Comparison of ENCODE assay signal across 22 mouse cellular contexts in the genomic region with DNA sequence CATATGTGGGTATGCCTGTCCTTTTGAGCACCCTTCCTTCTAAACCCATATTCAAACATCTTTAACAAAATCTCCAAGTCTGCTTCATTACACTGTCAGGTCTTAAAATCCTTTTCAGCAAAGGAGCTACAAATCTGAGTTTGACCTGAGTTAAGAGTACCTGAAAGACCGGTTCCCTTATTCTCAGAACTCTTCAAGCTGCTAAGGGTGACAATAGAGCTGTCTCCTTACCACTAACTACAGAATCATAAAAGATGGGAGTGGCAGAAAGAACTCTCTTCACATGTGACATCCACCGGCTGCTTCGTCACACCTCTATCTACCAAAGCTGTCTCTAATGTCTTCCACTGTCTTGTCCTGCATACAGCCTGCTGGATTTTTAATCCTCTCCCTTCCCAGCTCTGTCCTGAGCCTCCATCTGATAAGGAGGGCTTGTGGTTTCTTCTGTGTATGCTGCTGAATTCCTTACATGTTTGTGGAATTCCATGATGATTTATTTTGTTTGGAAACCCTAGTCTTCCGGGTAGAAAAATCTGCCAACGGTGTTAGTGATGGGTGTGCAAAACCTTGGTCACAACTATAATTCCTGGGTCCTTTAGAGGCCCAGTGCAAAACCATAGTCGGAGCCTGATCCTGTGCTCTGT.
DNase-seq lines count a peak whose midpoint lies in the region; ATAC-seq and TF ChIP-seq lines count a peak whose summit lies in the region.
"Had no signal": no experiment of that assay in that cellular context is flagged by ENCODE, and none has a peak within 500 bp of the region (broad histone marks: within the 10 kb centered on the region; RNA-seq: fewer than 3 reads in every experiment).

No protein-coding gene starts in this region.

- peak; percentile 3 for DNase-seq in kidney, adult 9 months
- DNase-seq in kidney, postnatal 10 days = no peak
- DNase-seq in lung, postnatal 0 days (ENCODE audit: low spot score) = peak; percentile 29
- DNase-seq in lung, postnatal 4 days = no peak
- DNase-seq in Muller cell, postnatal 12 days (ENCODE audit: inconsistent ontology term) = peak; percentile 60
- DNase-seq in right cerebral cortex, postnatal 25 days = no peak
- no peak for DNase-seq in c-Kit-positive CD71-positive TER-119-positive erythroid progenitor cells, embryonic 14.5 days (ENCODE audit: low spot score)
- DNase-seq: adrenal gland, postnatal 14 days; cerebellum, adult 11 months; cerebellum, postnatal 10 days; embryo, embryonic 11 days; gastrocnemius, postnatal 10 days; heart, adult 2 months; heart, postnatal 4 days; lung, postnatal 14 days; thymus, postnatal 36 days had no signal

- TF ChIP-seq CTCF in lung, postnatal 0 days (IDR thresholded peaks at IDR 0.05) = no peak

- H3K27ac ChIP-seq in lung, postnatal 0 days (ENCODE audit: low read length) = no peak overlapping the region
- H3K27ac ChIP-seq in intestine, embryonic 16.5 days (ENCODE audit: low read length) = no peak overlapping the region
- H3K27ac ChIP-seq: forebrain, embryonic 12.5 days; heart, adult 2 months; heart, embryonic 15.5 days; hindbrain, embryonic 15.5 days; limb, embryonic 12.5 days; liver, embryonic 12.5 days had no signal

- WGBS in lung, postnatal 0 days = 21% methylated on average over 6 of the region's 6 CpGs
- WGBS in intestine, embryonic 16.5 days = 22% methylated on average over 6 of the region's 6 CpGs

- no peak overlapping the region for H3K4me3 ChIP-seq in lung, postnatal 0 days (ENCODE audit: low read depth, low read length)
- no peak overlapping the region for H3K4me3 ChIP-seq in intestine, embryonic 16.5 days (ENCODE audit: low read length)
- H3K4me3 ChIP-seq: forebrain, embryonic 12.5 days; heart, adult 2 months; heart, embryonic 15.5 days; hindbrain, embryonic 15.5 days; limb, embryonic 12.5 days; liver, embryonic 12.5 days had no signal

- H3K9me3 ChIP-seq in lung, postnatal 0 days (ENCODE audit: low read length) = no peaks in the 10 kb centered on the region
- 0 out of 2 replicates have a peak, but pooled peaks cover 3% of the 10 kb centered on the region for H3K9me3 ChIP-seq in intestine, embryonic 16.5 days (ENCODE audit: control insufficient read depth, low read length)
- H3K9me3 ChIP-seq: forebrain, embryonic 12.5 days; heart, embryonic 15.5 days; hindbrain, embryonic 15.5 days; limb, embryonic 12.5 days; liver, embryonic 12.5 days had no signal

- H3K36me3 ChIP-seq in lung, postnatal 0 days (ENCODE audit: insufficient read depth, low read length) = no peaks in the 10 kb centered on the region
- no peaks in the 10 kb centered on the region for H3K36me3 ChIP-seq in intestine, embryonic 16.5 days (ENCODE audit: control insufficient read depth, insufficient read depth, low read length)
- H3K36me3 ChIP-seq: forebrain, embryonic 12.5 days; heart, embryonic 15.5 days; hindbrain, embryonic 15.5 days; limb, embryonic 12.5 days; liver, embryonic 12.5 days had no signal

- no peaks in the 10 kb centered on the region for H3K27me3 ChIP-seq in lung, postnatal 0 days (replicated peaks; ENCODE audit: insufficient read depth, low read length)
- H3K27me3 ChIP-seq in intestine, embryonic 16.5 days (replicated peaks; ENCODE audit: control insufficient read depth, insufficient read depth, low read length) = no peaks in the 10 kb centered on the region
- H3K27me3 ChIP-seq: forebrain, embryonic 12.5 days; heart, embryonic 15.5 days; hindbrain, embryonic 15.5 days; limb, embryonic 12.5 days; liver, embryonic 12.5 days had no signal

- 0 out of 2 replicates have a peak, but pooled peaks cover 7% of the 10 kb centered on the region for H3K4me1 ChIP-seq in lung, postnatal 0 days (ENCODE audit: insufficient read depth, low read depth, low read length)
- peaks cover 5% of the 10 kb centered on the region; the same call in 1 of the 2 replicates for H3K4me1 ChIP-seq in intestine, embryonic 16.5 days (ENCODE audit: control insufficient read depth, insufficient read depth, low read length)
- H3K4me1 ChIP-seq: forebrain, embryonic 12.5 days; hindbrain, embryonic 15.5 days; limb, embryonic 12.5 days; liver, embryonic 12.5 days had no signal

- H3K4me2 ChIP-seq in lung, postnatal 0 days (replicated peaks; ENCODE audit: low read depth, low read length) = no peak overlapping the region
- no peak overlapping the region for H3K4me2 ChIP-seq in intestine, embryonic 16.5 days (ENCODE audit: low read depth, low read length)
- H3K4me2 ChIP-seq: forebrain, embryonic 12.5 days; heart, embryonic 15.5 days; hindbrain, embryonic 15.5 days; limb, embryonic 12.5 days; liver, embryonic 12.5 days had no signal

- no peak overlapping the region for H3K9ac ChIP-seq in lung, postnatal 0 days (replicated peaks; ENCODE audit: low read depth)
- H3K9ac ChIP-seq in intestine, embryonic 16.5 days (ENCODE audit: low read depth, low read length) = no peak overlapping the region
- H3K9ac ChIP-seq: forebrain, embryonic 12.5 days; heart, embryonic 15.5 days; hindbrain, embryonic 15.5 days; limb, embryonic 12.5 days; liver, embryonic 12.5 days had no signal

- peak; percentile 71 for TF ChIP-seq EP300 in lung, postnatal 0 days (IDR thresholded peaks at IDR 0.05)

- ATAC-seq in lung, postnatal 0 days = peak; percentile 46; the same call in 1 of the 2 replicates
- ATAC-seq in intestine, embryonic 16.5 days = peak; percentile 60
- ATAC-seq: liver, embryonic 12.5 days had no signal

Comparison
In these comparisons a context has a peak if more than half of its experiments do, and no peak if none do; other contexts are left out.
1. DNase-seq: peak in kidney, adult 9 months (single experiment), lung, postnatal 0 days (single experiment) and Muller cell, postnatal 12 days (single experiment); none in kidney, postnatal 10 days (single experiment), lung, postnatal 4 days (0 of 2), right cerebral cortex, postnatal 25 days (single experiment) and c-Kit-positive CD71-positive TER-119-positive erythroid progenitor cells, embryonic 14.5 days (single experiment).